Mouse (Mus musculus): ENCODE measurements around the gene 4933407L21Rik.
A peak's percentile ranks its signal among the peaks of the same experiment; 100 is the strongest.

4933407L21Rik gene

GRCm38 (mm10) chr1:85928057-85928687 lies at the start of gene 4933407L21Rik:
4933407L21Rik (plus strand) TSS chr1:85928483.
- peak; percentile 62 to 80 for DNase-seq (ENCODE audit: low spot score in 2 of 2)

GRCm38 (mm10) chr1:85882003-85882402 lies 46.3 kb upstream of the 4933407L21Rik start:
- DNase-seq (ENCODE audit: low spot score in 2 of 2), result no peak

GRCm38 (mm10) chr1:85887221-85887620 lies 41.1 kb upstream of the 4933407L21Rik start:
- no peak for DNase-seq (ENCODE audit: low spot score in 2 of 2)

GRCm38 (mm10) chr1:85894231-85894747 lies 34.0 kb upstream of the 4933407L21Rik start, which contains the start of gene Itm2c:
Itm2c (plus strand) TSS chr1:85894281.
- peak; percentile 84 to 88 for DNase-seq (ENCODE audit: low spot score in 2 of 2)

GRCm38 (mm10) chr1:85894748-85895360 lies 33.4 kb upstream of the 4933407L21Rik start:
- DNase-seq (ENCODE audit: low spot score in 2 of 2), result peak in 1 of 2 experiments; percentile 59

- DNase-seq (ENCODE audit: low spot score in 2 of 2), result peak in 1 of 2 experiments; percentile 60
Measured at GRCm38 (mm10) chr1:85895391-85895837, 32.9 kb upstream of the 4933407L21Rik start.

- DNase-seq (ENCODE audit: low spot score in 2 of 2), result no peak
Measured at GRCm38 (mm10) chr1:85896110-85896509, 32.2 kb upstream of the 4933407L21Rik start.

GRCm38 (mm10) chr1:85896781-85897700 lies 31.2 kb upstream of the 4933407L21Rik start:
- DNase-seq (ENCODE audit: low spot score in 2 of 2), result no peak

GRCm38 (mm10) chr1:85897901-85898760 lies 30.2 kb upstream of the 4933407L21Rik start:
- no peak for DNase-seq (ENCODE audit: low spot score in 2 of 2)

GRCm38 (mm10) chr1:85898761-85899387 lies 29.4 kb upstream of the 4933407L21Rik start:
- no peak for DNase-seq (ENCODE audit: low spot score in 2 of 2)

- DNase-seq (ENCODE audit: low spot score in 2 of 2), result no peak
Measured at GRCm38 (mm10) chr1:85899388-85899761, 28.9 kb upstream of the 4933407L21Rik start.

GRCm38 (mm10) chr1:85900521-85901333 lies 27.6 kb upstream of the 4933407L21Rik start:
- no peak for DNase-seq (ENCODE audit: low spot score in 2 of 2)

- no peak for DNase-seq (ENCODE audit: low spot score in 2 of 2)
Measured at GRCm38 (mm10) chr1:85901516-85902107, 26.7 kb upstream of the 4933407L21Rik start.

- DNase-seq (ENCODE audit: low spot score in 2 of 2), result no peak
Measured at GRCm38 (mm10) chr1:85902108-85902561, 26.1 kb upstream of the 4933407L21Rik start.

- DNase-seq (ENCODE audit: low spot score in 2 of 2), result no peak
Measured at GRCm38 (mm10) chr1:85906892-85907291, 21.4 kb upstream of the 4933407L21Rik start.

- DNase-seq (ENCODE audit: low spot score in 2 of 2), result no peak
Measured at GRCm38 (mm10) chr1:85908754-85909590, 19.3 kb upstream of the 4933407L21Rik start.

- no peak for DNase-seq (ENCODE audit: low spot score in 2 of 2)
Measured at GRCm38 (mm10) chr1:85913078-85913755, 15.1 kb upstream of the 4933407L21Rik start.

- no peak for DNase-seq (ENCODE audit: low spot score in 2 of 2)
Measured at GRCm38 (mm10) chr1:85915890-85916289, 12.4 kb upstream of the 4933407L21Rik start.
